Mouse (Mus musculus) adipocyte (in vitro differentiated cells): ENCODE data around the gene Auts2.

ENCODE experiments used
- DNase-seq: peaks from one replicate; pipeline ENCODE4 v3.0.0-alpha.2; 2016; ENCODE audit warnings: low spot score

Gene Auts2

DNA sequence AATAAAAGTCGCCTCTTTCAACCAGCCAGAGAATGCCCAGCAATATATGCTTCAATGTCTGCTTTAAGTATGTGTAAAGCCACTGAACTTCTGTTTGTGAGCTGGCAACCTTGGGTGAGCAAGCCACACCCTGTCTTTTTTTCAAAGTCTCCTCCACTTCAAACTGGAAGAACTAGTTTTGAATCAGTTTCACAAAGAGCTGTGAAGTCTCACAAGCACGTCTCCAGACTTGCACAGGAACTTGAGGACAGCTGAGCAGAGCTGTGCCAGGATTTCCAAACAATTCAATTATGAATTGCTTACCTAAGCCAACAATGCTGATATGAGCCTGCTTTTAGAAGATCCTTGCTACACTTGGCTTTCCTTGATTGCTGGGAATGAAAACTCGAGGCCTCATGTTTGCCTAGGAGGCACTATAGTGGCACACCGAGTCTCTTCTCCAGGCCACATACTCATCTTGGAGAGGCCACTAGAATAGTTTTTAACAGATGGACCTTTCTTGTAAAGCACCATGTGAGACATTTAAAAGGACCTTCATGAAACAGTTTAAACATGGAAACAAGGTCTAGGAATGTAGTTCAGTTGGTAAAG, 645.0 kb downstream of the Auts2 start:
- DNase-seq: no peak

DNA sequence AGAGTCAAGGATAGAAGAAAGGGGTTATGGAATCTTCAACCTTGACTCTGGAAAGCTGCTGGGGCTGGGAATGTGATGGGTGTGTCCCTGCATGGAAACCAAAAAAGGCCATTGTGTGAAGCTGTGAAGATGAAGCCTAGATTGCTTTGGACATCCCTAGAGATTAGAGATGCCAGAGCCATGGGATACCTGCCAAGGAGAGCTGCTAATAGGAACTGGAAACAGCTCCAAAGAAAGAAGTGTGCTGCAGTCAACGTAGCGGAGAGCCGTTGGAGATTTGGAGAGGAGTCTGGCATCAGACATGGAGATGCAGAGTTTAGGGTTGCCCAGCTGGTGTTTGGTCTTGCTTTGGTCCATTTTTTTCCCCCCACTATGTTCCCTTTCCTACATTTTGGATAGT, 656.5 kb downstream of the Auts2 start:
- DNase-seq: no peak

DNA sequence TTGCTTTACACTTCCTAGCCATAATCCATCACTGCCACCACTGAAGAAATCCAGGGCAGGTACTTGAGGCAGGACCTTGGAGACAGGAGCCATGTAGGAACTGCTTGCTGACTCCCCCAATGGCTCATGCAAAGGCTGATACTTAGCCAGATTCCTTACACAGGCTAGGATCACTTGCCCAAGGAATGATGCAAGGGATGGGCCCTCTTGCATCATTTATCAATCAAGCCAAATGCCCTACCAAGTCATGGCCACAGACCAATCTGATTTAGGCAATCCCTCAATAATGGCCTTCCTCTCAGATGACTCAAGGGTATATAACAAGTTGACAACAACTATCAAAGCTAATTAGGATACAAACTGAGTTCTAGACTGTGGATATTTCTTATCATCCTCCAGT, 666.6 kb downstream of the Auts2 start:
- DNase-seq: no peak

GRCm38 (mm10) chr5:131875976-131876375, 667.2 kb downstream of the Auts2 start:
- no peak for DNase-seq

DNA sequence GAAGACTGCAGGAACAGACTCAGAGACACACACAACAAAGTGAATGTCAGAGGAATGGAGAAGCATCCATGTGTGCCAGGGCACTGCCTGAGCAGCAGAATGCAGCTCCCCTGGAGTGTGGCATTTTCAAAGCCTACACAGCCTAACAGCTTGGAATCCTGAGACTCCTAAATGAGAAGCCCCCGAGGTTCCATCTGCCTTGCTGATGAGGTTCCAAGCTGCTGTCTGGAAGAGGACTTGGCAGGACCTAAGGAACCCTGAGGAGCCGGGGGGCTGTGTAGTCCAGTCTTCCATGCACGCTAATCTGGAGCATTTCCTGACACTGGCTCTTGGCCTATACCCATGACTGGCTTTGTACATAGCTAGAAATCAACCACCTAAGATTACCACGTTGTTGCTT, 670.0 kb downstream of the Auts2 start:
- no peak for DNase-seq

GRCm38 (mm10) chr5:131869711-131870499, 673.2 kb downstream of the Auts2 start:
- DNase-seq: no peak

DNA sequence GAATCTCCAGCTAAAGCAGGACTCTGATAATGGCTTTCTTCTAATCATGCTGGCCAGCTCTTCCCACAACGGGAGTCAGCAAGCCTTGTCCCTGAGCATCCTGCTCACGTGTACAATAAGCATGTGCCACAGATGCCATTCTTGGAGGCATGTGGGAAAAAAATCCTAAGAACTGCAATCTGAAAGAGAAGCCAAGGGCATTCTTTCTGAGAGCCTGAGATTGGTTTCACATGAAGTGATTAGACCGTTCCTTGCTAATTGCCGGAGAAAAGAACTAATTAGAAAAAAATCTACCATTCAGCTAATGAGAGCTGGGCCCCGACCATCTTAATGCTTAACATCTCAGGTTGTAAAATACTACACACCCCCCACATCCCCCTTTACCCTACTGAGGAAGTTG, 677.9 kb downstream of the Auts2 start:
- no peak for DNase-seq

DNA sequence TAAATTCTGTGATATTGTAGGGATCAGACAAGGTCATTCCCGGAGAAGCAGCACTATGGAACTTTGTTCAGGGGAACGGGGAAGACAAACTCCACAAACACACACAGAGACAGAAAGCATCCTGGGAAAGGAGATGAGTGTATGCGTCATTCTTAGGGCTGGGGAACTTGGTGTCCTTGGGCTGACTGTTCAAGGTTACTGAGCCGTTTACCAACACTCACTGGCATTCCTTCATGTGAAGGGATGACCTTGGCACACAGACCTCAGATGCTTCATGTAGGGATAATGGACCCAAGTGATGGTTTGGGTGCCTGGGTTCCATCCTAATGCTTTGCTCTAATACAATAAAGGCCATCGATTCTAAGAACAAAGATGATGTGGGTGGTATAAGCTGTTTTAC, 685.2 kb downstream of the Auts2 start:
- DNase-seq: no peak

- no peak for DNase-seq
These were observed 687.8 kb downstream of the Auts2 start for GRCm38 (mm10) chr5:131855358-131855757.

- no peak for DNase-seq
These were observed 691.3 kb downstream of the Auts2 start for GRCm38 (mm10) chr5:131851597-131852453.

- no peak for DNase-seq
These were observed 692.4 kb downstream of the Auts2 start for GRCm38 (mm10) chr5:131850632-131851335.

GRCm38 (mm10) chr5:131849644-131850043, 693.5 kb downstream of the Auts2 start:
- no peak for DNase-seq

DNA sequence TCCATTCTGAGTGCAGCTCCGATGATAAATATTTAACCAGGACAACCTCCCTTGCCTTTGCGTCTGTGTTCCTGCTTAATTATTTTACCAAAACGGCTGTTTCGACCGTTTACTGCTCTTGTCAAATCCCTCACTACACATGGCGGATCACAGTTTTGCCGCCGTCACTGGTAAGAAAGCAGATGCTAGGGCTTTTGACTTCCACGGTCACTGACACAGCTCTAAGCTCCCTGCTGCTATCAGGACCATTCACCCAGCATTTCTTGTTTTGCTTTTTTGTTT, 698.7 kb downstream of the Auts2 start:
- DNase-seq: no peak

GRCm38 (mm10) chr5:131843766-131844518, 699.2 kb downstream of the Auts2 start:
- DNase-seq: no peak

- no peak for DNase-seq
These were observed 703.4 kb downstream of the Auts2 start for GRCm38 (mm10) chr5:131839657-131840315.

DNA sequence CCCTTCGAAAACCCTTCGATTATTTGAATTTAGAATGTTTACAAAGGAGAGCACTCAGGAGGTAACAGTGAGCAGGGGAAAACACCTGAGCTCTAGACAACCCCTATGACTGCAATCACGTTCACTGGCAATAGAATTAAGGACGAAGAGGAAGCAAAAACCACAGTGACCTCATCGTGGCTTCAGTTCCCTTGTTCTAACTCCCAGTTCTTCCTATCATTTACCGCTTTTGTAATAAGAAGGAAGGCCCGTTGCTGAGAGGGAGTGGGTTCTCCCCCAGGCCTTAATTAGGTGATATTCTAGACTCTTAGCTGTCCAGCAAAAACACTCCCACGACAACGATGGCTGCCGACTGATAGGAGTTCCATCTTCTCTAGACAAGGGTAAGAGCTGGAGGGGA, 704.1 kb downstream of the Auts2 start:
- no peak for DNase-seq

DNA sequence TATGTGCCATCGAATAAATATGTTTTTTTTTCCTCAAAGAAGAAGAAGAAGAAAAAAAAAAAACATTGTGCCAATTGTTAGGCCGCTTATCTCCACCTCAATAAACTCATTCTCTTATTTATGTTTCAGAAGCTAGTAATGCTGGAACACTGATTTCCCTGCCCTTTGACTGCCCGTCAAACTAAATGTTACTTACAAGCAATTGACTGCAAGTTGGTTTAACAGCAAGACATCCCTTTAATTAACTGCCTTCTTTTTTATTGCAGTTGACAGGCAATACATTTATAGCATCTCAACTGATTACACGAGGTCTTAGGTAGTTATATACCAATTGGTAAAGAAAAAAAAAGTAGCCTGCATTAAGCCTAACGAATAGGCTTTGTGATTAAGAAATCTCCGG, 705.1 kb downstream of the Auts2 start:
- DNase-seq: no peak

DNA sequence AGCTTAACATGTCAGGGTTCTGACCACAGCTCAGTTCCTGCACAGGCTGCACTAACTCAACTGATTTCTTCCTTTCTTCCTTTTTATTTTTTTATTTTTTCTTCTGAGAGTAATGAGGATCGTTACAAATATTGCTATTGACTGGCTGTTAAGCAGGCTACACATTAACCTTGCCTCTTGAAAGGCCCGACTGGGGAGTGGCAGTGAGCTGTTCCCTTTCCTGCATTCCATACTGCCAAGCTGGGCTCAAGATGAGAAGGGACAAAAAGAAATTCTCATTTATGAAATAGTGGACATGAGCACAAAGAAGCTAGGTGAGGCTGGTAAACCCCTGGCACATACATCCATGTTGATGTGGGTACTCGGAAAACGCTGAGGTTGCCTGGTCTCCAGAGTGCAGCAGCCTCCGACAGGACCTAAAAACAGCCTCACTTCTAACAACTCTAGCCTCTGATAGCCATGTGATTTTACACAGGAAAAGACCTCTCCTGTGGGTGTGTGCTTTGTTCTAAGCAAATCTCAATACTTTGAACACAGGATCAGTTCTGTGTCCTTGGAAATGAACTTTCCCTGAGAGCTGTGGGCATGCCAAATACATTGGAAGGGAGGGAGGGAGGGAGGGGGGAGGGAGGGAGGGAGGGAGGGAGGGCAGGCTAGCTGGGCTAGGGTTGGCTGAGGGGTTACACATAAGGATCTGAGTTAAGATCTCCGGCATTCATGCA, 707.0 kb downstream of the Auts2 start:
- no peak for DNase-seq

DNA sequence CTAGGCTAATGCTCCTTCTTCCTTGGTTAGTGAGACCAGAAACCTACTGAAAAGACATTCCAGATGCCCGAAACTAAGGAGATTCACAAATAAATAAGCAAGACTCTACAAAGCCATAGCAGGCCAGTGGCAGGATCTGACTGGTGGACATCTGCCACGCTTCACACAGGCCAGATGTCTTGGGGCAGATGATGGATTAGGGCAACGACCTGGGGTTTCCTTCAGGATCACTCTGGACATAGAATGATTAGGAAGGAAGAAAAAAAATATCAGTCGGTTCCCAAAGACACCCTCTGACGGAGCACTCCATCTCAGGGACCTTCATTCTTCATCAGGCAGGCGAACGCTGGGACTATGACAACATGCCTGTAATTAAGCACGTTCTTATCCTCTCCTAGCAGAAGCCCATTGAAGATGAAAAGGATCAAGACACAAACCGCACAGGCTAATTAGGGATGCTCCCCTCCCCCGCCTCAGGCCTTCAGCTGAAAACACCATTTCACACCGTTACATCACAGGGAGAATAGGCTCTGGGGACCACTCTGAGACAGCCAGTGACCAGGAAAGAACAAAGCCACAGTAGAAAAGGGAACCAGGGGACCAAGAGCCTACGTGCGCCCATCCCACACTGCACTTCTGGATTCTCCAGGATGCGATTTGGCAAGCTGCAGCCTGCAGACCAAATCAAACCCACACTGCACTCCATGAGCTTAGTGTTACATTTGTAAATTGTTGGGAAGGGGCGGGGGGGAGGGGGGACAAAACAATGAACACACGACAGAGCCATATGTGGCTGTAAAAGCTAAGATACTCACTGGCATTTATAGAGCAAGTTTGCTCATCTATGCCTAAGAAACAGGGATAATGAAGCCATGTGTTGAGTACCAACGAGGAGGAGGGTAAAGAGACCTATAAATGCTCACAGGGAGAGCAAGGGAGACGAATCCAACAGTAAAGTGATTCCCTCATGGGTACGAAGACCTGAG, 710.0 kb downstream of the Auts2 start:
- DNase-seq: no peak
